Mouse (Mus musculus) embryo, embryonic 10.5 days (tissue): Measurements from ENCODE around the gene Zfp385c.
A peak's percentile ranks its signal among the peaks of the same experiment; 100 is the strongest.

Experiments
- DNase-seq: peaks from one replicate; pipeline ENCODE4 v3.0.0-alpha.2; 2015; ENCODE audit warnings: low spot score

Zfp385c gene

DNA sequence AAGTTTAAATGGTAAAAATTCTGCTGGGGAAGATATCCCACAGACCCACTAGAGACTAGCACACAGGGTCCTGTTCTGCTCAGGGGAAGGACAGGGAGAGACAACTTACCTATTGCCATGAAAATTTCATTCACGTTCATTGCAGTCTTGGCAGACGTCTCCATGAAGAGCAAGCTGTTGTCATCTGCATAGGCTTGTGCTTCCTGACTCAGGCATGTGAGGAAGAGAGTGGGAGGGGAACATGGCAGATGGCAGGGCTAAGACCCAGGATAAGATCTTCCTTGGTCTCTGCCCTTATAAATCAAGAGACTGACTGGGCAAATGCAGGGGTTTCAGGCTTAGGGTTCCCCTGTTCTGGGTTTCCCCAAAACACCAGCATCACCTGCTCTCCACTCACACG, 24.4 kb upstream of the Zfp385c start:
- no peak for DNase-seq

DNA sequence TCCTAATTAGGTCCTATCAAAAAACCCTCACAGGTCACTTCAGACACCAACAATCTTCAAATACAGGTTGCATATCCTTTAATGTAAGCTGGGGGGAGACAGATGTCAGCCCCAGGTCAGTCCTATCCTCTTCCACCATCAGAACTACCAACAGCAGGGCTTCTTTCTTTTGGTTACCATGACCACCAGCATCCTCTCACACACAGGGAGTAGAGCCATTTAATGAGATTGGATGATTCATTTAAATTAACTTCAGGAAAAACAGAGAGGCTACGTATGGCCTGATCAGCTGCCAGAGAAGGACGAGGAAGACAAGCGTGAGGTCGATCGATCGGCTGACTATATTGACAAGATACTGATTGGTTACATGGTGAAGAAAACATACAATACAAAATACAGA, 22.7 kb upstream of the Zfp385c start:
- no peak for DNase-seq

DNA sequence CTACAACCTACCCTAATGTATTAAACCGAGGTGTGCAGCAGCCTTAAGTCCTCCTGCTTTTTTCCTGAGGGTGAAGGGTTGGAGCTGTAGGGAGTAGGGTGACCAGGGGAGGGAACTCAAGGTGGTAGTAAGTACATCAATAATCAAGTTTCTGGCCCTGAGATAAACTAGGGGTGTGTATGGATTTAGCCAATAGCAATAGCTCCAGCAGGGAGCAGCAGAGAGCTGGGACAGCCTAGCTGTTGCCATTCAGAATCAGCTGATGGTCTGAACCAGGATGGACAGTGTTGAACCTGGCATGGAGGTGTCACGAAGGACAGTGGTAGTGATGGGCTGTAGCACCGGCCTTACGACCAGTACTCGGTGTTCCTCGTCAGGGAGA, 22.3 kb upstream of the Zfp385c start:
- DNase-seq, result peak; percentile 90

DNA sequence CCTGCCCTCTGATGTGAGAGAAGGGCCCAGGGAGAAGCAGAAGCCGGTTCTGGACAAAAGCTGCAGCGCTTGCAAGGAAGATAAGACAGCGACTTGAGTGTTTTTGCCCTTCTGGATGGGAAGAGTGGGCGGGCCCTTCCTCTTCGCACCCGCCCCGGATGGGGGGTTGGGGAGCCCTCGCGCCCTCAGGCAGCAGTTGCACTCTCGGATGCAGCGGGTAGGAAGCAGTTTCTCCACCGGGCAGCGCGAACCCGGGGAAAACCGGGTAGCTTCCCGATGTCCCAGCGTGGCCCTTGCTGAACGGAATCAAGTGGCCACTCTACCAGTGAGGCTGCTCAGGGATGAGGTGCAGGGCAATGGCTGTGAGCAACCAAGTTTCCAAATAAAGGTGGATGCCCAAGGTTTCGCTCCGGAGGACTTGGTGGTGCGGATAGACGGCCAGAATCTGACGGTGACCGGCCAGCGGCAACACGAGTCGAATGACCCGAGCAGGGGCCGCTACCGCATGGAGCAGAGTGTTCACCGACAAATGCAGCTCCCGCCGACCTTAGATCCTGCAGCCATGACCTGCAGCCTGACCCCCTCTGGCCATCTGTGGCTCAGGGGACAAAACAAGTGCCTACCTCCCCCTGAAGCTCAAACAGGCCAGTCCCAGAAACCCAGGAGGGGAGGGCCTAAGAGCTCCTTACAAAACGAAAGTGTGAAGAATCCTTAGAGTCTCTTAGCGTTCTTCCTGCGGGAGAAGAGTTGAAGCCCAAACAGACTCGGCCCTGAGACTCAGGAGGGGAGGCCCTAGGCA, 21.7 kb upstream of the Zfp385c start, which contains the start of gene Hspb9:
Hspb9 (plus strand) TSS at position 116 of the 799 bp plus-strand sequence.
- peak; percentile 78 for DNase-seq

DNA sequence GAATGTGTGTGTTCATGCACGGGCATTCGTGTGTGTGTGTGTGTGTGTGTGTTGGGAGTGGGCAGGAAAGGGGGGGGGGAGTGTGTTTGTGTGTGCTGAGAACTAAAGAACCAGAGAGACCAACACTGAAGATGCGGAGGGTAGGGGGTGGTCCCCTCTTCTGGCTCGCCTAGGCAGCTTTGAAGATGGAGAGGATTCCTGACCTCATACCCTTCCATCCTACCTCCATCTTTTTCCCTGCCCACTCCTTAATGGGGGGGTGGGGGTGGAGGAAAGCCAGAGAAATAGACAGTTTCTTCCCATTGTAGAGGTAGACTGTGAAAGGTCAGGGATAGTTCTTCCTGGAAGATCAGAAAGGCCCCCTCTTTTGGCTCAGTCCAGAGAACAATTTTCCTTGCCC, 20.9 kb upstream of the Zfp385c start:
- no peak for DNase-seq

DNA sequence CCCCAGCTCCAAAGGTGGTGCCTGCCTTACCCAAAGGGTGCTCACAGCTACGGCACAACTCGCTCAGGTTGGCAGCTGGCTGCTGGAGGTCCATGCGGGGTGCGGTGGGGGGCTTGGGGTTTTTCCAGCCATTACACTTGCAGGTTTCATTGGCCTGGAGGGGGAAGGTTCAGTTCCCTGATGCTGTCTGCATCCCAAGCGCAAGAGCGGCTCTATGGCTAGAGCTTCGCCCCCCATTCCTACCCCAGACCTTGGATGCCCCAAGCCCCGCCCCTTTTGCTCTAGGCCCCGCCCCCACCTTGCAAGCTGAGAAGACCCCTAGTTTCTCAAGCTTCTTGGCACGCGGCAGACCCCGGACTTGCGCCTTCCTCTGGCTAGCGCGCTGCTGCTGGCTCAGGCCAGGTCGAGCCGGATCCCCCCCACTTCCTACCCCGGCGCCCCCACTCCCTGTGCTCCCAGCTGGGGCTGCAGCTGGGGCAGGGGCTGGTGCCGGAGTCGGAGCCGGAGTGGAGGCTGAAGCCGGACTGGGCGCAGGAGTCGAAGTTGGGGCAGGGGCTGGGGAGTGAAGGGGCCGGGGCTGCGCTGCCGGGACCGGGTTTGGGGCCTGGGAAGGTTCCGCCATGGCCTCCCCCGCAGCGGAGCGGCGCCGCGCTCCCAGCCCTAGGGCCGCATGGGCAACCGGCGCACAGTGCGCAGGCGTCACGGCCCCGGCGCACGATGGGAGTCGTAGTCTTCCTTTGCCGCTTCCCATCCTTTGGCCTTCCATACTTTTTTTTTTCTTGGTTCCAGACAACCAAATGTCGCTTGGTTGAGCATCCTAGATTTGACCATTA, 19.7 kb upstream of the Zfp385c start, which contains the start of gene Kat2a:
Kat2a (minus strand) TSS at position 683 of the 833 bp plus-strand sequence.
- peak; percentile 94 for DNase-seq

DNA sequence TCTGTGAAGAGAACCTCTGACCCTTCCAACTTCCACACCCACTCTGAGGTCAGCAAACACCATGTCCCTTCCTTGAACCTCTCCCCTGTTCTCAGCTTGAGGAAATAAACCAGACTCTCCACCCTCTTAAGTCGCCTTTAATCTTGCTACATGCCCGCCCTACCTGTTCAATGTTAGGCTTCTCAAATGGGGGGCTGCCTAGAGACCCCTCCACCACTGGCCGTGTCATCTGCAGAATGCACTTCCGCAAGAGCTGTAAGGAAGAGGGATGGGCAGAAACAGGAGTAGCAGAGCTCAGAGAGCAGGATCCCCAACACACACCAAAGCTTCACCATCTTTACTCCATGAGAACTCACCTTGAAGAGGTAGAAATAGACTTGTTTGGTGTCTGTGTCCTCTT, 18.7 kb upstream of the Zfp385c start:
- DNase-seq, result no peak

DNA sequence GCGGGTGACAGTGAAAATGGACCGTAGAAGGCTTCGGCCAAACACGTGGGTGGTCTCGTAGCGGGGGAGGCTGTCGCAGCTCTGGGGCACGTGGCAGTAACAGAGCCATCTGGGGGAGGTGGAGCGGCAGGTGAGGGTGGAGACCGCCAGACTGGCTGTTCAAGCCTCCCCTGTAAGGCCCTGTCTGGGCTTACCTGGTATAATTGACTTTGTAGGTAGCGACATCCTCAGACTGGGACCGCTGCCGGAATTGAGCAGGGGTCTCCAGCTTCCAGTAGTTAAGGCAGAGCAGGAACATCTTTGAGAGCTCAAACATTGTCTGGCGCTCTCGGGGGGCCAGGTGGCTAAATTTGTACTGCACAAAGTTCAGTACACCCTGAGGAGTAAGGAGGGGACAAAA, 18.3 kb upstream of the Zfp385c start:
- no peak for DNase-seq

DNA sequence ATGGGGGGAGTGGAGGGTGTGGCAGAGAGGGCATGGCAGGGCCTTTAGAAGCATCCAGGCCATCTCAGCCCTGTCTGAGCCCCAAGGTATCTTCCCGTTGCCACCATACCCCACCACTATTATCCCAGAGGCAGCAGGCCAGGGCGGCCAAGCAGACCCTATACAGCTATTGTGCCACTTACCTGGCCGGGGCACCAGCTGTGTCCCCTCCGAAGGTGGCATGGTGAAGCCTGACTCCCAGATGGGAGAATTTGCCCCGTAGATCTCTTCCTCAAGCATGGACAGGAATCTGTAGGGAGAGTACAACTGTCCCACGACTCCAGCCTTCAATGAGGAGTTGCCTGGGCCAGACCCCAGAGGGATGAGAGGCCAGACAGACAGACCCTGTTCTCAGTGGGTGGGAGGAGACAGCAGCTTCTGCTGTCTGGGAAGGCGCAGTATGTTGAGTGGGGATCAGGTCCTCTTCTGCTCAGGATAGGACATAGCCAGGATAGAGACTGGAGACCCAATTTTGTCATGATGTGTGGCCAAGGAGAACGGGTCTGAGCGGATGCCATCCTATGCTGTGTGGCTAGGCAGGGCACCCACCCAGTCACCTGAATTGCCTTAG, 17.1 kb upstream of the Zfp385c start:
- DNase-seq, result no peak

DNA sequence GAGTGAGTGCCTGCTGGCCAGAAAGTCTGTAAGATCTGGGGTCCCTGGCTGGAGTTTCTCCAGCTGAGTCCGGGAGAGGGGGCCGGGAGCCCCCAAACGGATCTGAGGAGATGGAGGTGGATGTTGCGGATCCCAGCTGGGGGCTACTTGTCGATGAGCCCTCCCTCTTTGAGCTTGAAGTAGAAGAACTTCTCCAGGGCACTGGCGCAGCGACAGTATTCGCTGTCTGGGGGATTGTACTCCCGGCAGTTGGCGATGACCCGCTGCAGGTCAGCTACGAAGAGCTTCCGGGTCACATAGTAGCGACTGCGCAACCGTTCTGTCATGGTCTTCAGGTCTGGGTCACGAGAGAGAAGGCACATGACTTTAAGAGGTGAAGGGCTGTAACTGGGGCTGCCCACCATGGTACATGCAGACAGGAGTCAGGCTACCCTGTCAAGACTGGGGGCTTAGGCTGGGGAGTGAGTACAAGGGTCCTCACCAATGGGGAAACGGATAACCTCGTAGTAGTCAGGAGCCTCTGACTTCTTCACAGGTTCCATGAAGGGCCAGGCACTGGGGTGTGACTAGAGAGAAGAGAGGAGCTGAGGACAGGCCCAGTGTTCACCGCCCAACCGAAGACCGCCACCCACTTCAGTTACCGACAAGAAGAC, 13.0 kb upstream of the Zfp385c start:
- DNase-seq, result no peak

DNA sequence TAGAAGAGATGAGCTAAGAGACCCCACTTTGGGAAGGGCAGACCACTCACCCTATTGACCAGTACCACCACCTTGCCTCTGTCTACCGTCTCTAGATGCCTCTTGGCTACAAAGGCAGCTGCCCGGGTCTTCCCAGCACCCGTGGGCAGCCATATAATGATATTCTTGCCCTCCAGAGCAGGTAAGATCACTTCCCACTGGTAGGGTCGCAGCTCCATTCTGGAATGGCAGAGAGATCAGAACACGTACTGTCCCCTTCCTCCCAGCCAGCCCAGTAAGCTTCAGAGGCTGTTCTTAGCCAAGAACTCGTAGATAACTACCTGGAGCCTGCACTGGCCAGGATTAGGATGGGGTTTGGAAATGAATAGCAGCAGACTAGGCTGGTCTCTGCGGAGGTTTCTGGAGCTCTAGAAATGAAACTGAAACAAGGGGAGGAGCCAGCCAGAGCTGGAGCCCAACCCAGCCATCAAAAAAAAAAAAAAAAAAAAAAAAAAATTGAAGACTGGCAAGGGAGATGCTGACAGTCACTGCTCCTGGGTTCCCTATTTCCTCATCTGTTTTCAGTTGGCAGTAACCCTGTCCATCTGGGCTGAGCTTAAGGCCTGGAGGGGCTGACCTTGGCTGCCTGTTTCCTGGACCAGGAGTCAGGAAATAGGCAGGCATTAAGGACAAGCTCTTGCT, 11.7 kb upstream of the Zfp385c start, which contains the start of gene Dhx58:
Dhx58 (minus strand) TSS at position 421 of the 681 bp plus-strand sequence.
- no peak for DNase-seq

DNA sequence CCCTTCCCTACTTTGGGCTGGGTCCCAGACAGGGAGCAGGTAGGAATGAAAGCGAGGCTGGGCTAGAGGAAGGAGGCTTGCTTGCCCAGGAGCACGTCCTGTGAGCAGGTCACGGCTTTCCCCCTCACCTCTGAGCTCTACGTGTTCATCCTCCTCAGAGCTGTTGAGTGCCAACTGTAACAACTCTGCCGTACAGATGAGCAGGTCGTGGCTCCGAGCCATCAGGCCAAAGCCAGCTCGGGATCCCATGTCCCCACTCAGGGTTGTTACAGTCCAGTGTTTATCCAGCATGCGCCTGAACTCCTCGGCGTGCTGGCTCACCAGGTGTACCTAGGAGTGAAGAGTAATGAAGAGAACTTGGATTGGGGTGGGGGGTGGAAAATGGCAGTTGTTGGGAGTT, 11.1 kb upstream of the Zfp385c start:
- DNase-seq, result no peak

DNA sequence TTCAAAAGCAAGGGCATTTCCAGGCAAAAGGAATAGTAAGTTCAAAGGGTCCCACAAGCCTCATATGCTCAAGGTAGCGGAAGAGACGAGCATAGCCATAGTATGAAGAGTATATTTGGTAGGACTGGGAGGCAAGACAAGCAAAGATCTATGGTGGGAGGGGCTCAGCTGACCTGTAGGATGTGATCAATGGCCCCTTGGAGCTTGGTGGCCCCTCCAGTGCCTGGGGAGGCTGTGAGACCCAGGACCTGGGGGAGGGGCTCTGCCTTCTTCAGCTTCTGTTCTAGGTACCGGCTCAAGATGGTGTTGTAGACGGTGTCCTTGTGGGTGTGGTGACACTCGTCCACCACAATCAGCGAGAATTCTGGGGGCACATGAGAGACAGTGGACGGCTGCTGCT, 10.7 kb upstream of the Zfp385c start:
- no peak for DNase-seq

DNA sequence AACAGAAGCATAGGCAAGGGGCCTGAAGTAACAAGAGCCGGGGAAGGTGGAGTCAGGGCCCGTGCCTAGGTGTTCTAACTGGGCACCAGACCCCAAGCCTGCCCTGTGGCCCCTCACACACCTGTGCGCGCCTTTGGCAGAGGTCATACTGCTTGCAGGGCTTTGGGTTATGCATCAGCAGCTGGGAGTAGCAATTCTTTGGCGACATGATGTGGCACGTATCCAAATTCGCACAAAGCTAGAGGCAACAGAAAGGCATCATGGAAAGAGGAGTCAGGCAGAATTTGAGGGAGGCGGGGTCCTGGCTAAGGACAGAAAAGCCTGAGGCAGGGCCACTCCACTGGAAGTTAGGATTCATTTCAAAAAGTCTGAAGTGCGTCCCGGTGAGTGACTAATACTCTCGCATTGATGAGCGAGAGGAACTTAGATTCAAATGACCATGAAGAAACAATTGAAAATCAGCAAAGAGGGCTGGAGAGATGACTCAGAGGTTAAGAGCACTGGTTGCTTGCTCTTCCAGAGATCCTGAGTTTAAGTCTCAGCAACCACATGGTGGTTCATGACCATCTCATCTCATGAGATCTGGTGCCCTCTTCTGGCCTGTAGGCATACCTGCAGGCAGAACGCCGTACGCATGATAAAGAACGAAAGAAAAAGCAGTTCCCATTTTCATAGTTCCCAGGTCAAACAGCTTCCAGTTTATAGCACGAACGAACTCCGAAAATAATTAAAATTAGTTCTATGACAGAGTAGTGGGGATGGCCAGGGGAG, 10.0 kb upstream of the Zfp385c start:
- DNase-seq, result peak; percentile 92

DNA sequence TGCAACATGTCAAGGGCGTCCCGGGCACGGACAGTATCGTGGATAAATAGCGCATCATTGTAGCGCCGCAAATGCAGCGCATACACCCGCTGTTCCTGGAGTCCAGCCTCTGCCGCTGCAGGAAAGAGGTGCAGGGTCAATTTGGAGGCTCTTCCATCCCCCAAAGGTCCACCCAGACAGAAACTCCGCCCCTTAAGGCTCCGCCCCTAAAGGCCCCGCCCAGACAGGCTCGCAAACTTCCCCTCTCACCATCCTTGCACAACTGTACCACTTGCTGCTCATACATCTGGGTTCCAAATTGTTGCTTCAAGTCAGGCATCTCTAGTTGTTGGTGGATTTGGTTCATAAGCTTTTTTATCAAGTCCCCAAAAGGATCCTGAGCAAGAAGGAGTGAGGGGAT, 9.0 kb upstream of the Zfp385c start:
- DNase-seq, result peak; percentile 70

DNA sequence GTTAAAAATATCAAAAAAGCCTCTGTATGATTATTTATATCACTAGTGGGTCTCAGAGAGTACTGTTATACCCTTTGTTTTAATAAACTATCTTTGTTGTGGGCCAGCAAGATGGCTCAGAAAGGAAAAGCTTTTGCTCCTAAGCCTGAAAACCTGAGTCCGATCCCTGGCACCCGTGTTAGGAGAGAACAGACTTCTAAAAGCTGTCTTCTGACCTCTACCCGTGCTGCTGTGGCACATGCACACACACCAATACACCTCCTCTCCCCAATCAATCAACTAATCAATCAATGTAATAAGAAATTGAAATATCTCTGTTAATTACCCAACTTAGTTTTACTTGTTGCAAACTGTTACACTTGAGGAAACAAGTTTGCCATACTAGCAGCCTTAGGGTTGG, 8.5 kb upstream of the Zfp385c start:
- no peak for DNase-seq

DNA sequence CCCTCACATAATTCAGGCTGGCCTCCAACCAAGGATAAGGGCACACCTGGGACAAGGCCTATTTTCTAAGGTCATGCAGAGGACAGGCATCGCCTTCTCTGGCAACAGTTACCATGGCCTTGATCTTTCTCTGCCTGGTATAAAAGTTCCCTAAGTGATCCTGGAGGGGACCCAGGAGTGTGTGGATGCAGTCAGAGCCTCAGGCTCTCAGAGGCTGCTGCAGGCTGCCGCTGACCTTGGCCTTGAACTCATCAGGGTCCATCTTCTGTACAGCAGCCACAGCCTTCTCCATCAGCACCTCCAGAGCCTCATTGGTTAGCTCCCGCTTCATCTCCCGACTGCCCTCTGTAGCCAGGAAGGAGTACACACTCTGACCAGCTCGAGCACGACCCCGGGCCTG, 5.7 kb upstream of the Zfp385c start:
- DNase-seq, result no peak

DNA sequence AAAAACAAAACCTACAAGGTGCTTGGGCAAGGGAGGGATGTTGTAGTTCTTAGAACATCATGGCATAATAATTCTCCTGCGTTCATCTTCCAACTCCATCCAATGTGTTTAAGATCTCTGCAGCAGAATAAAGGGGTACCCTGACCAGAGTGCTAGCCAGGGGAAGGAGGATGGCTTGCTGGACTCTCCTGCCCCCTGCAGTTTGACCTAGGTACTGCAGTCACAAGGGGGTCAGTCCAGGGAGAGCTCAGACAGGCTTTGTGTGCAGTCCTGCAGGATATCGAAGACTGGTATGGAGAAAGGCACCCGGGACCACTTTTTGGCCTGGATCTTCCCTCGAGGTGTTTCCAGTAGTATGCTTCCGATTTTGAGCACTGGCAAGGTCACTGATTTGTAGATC, 2.7 kb upstream of the Zfp385c start:
- peak; percentile 86 for DNase-seq

DNA sequence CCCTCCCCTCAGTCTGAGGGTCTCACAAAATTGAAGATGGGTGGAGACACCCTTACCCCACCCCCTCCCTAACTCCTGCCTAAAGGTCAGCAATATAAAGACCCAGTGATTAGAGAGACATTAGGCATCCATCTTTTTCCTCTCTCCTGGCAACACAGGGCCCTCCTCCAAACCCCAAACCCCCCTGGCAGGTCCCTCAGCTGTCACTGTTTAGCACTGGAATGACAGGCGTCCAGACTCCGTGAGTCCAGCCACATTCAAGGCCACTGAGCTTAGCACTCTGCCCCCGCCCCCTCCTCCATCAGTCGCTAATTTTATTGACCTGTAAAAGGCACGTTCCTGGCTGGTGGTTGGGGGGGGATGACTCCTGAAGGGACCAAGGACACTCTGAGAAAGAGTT, 899 bp upstream of the Zfp385c start:
- no peak for DNase-seq

DNA sequence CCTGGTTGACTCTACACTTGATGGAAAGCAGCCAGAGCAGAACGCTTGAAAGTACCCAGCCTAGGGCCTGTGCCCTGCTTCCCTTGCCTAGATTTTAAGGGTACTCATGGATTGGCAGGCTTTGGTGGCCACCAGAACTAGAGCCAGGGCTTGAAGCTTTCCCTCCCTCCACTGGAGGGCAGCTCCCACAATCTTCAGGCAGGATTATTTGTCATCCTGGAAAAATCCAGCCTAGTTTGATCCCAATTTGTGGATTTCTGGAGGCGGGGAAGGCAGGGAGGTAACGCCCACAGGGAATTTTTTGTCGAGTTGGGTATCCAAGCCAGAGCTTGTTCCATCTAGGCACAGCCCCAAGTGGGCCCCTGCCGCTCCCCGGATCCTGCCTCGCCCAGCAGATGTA, 1.9 kb downstream of the Zfp385c start:
- DNase-seq, result no peak

DNA sequence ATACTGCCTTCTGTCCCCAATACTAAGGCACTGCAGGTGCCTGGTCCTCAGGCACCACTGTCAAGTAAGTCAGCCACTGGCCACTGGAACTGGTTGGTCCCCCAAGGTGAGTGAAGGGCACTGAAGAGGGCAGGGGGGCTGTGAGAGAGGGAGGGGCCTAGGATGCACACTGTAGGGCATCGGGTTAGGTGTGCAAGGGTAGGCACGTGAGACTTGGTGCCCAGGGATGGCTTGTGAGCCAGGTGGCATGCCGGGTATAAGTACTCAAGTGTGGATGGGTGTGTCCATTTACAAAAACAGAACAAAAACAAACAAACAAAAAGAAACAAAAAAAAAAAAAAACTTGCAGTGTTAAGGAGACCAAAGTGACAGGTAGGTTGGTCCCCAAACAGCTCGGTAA, 3.8 kb downstream of the Zfp385c start:
- no peak for DNase-seq
